Mouse (Mus musculus): ENCODE measurements around the gene Rita1. TPM values are rescaled to one million over a fixed set of nuclear protein-coding genes. Genes with fewer than 3 reads are reported as not detected.

Gene Rita1
- polyA plus RNA-seq, 1 experiment = 13.0 TPM

DNA sequence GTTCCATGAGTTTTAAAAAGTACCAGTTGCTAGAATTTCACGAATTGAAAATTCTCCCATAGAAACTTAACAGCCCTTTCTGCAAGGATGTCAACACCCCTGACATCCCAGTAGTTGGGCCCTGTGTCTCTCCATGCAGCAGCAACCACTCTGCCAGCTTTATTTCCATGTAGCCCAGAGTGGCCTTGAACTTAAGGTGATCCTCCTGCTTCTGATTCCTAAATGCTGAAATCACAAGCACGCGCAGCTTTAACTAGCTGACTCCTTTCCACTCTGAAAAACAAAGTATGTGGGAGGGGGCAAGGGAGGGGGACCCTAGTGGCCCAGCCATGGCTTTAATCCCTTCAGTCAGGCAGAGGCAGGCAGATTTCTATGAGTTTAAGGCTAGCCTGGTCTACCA is 5.1 kb downstream of the Rita1 start:
- Histone ChIP-seq H3K4me3 (ENCODE audit: low read depth, low read length) (no peak overlapping the region), H3K4me1 (ENCODE audit: control insufficient read depth, insufficient read depth, low read length) (peaks cover 3% of the 10 kb centered on the region), H3K36me3 (ENCODE audit: control insufficient read depth, insufficient read depth, low read length, poor library complexity, severe bottlenecking) (no peaks in the 10 kb centered on the region), H3K9me3 (replicated peaks; ENCODE audit: control insufficient read depth, insufficient read depth, low read length, poor library complexity, severe bottlenecking) (no peaks in the 10 kb centered on the region), H3K9ac (ENCODE audit: low read depth, poor library complexity, severe bottlenecking) (no peak overlapping the region), H3K27me3 (ENCODE audit: control insufficient read depth, insufficient read depth, low read length, poor library complexity, severe bottlenecking) (no peaks in the 10 kb centered on the region), H3K27ac (ENCODE audit: insufficient read depth, low read length) (no peak overlapping the region)
- TF ChIP-seq EP300 (IDR thresholded peaks at IDR 0.05; ENCODE audit: insufficient read depth, low read depth, low read length) (no peak), POLR2A (IDR thresholded peaks at IDR 0.05; ENCODE audit: insufficient read depth, low read length) (no peak), CTCF (IDR thresholded peaks at IDR 0.05; ENCODE audit: low read depth, low read length) (no peak)

DNA sequence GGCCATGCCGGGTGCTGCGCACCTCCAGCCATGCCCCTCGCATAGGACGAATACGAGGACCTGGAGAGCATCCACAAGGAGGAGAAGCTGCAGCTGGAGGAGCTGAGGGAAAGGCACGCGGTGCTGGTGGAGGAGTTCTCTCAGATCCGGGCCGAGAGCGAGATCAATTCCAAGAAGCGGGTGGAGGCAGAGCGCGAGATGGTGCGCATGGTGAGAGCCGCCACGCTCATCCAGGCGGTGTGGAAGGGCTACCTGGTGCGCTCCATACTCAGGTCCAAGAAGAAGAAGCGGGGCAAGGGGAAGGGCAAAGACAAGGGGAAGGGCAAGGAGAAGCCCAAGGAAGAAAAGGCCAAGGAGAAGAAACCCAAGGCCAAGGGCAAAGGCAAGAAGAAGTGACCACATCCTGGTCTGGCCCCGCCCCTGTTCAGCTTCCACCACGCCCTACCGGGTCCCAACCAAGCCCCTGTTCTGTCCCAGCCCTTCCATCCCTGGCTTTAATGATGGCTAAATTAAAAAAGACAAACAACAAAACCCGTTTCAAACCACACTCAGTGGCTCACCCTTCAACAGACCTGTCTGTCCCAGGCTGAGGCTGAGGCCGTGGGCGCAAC is 5.7 kb downstream of the Rita1 start:
- peak; percentile 4 for TF ChIP-seq CTCF (IDR thresholded peaks at IDR 0.05; ENCODE audit: low read depth, low read length)
- TF ChIP-seq EP300 (IDR thresholded peaks at IDR 0.05; ENCODE audit: insufficient read depth, low read depth, low read length) = no peak
- peak overlapping the region; percentile 74 for H3K4me3 ChIP-seq (ENCODE audit: low read depth, low read length)
- no peaks in the 10 kb centered on the region for H3K36me3 ChIP-seq (ENCODE audit: control insufficient read depth, insufficient read depth, low read length, poor library complexity, severe bottlenecking)
- 0 out of 2 replicates have a peak overlapping the region, but pooled peaks have one; percentile 11 for H3K9ac ChIP-seq (ENCODE audit: low read depth, poor library complexity, severe bottlenecking)
- no peaks in the 10 kb centered on the region for H3K27me3 ChIP-seq (ENCODE audit: control insufficient read depth, insufficient read depth, low read length, poor library complexity, severe bottlenecking)
- H3K27ac ChIP-seq (ENCODE audit: insufficient read depth, low read length) = no peak overlapping the region
- peaks cover 3% of the 10 kb centered on the region for H3K4me1 ChIP-seq (ENCODE audit: control insufficient read depth, insufficient read depth, low read length)
- no peaks in the 10 kb centered on the region for H3K9me3 ChIP-seq (replicated peaks; ENCODE audit: control insufficient read depth, insufficient read depth, low read length, poor library complexity, severe bottlenecking)

DNA sequence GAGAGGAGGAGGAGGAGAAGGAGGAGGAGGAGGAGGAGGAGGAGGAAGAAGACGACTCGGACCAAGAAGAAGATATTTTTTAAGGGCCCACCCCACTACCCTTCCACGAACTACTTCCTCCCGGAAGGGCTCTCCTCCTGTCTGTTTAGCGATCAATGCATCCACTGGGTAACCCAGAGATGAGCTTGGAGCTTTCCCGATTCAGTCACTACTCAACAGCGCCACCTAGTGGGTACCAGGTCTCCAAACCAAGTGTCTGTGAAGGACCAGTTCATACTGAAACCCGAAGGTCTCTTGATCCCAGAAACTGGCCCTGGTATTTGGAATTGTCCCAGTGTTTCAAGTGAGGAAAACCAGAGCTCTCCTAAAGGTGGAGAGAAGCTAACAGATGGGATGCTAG is 6.7 kb downstream of the Rita1 start:
- H3K27ac ChIP-seq (ENCODE audit: insufficient read depth, low read length) = no peak overlapping the region
- TF ChIP-seq CTCF (IDR thresholded peaks at IDR 0.05; ENCODE audit: low read depth, low read length) (peak; percentile 77), POLR2A (IDR thresholded peaks at IDR 0.05; ENCODE audit: insufficient read depth, low read length) (no peak)
- peak overlapping the region; percentile 74; the same call in 1 of the 2 replicates for H3K4me3 ChIP-seq (ENCODE audit: low read depth, low read length)
- no peaks in the 10 kb centered on the region for H3K9me3 ChIP-seq (replicated peaks; ENCODE audit: control insufficient read depth, insufficient read depth, low read length, poor library complexity, severe bottlenecking)
- no peaks in the 10 kb centered on the region for H3K36me3 ChIP-seq (ENCODE audit: control insufficient read depth, insufficient read depth, low read length, poor library complexity, severe bottlenecking)
- H3K9ac ChIP-seq (ENCODE audit: low read depth, poor library complexity, severe bottlenecking) = peak overlapping the region; percentile 53
- no peaks in the 10 kb centered on the region for H3K27me3 ChIP-seq (ENCODE audit: control insufficient read depth, insufficient read depth, low read length, poor library complexity, severe bottlenecking)
- peaks cover 3% of the 10 kb centered on the region for H3K4me1 ChIP-seq (ENCODE audit: control insufficient read depth, insufficient read depth, low read length)

DNA sequence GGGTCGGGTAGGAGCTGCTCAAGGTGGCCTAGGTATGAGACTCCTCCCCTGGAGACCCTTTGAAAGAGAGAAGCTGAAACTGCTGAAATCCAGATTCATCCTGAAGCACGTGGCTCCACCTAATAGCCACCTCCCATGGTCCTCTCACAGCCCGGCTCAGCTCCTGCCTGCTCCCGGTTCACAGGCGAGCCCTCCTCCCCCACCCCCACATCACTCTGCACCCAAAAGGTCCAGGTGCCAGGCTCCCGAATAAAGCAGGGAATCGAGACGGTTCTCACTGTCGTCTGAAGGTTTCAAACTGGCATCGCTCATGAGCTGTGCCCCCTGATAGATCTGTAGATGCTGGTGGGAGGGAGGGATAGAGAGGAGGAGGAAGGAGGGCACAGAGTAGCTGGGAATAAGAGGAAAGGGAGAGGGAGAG is 7.1 kb downstream of the Rita1 start:
- Histone ChIP-seq H3K36me3 (ENCODE audit: control insufficient read depth, insufficient read depth, low read length, poor library complexity, severe bottlenecking) (no peaks in the 10 kb centered on the region), H3K9ac (ENCODE audit: low read depth, poor library complexity, severe bottlenecking) (peak overlapping the region; percentile 53), H3K9me3 (replicated peaks; ENCODE audit: control insufficient read depth, insufficient read depth, low read length, poor library complexity, severe bottlenecking) (no peaks in the 10 kb centered on the region), H3K4me3 (ENCODE audit: low read depth, low read length) (peak overlapping the region; percentile 66), H3K27ac (ENCODE audit: insufficient read depth, low read length) (peak overlapping the region; percentile 13; the same call in 1 of the 2 replicates), H3K4me1 (ENCODE audit: control insufficient read depth, insufficient read depth, low read length) (peaks cover 3% of the 10 kb centered on the region), H3K27me3 (ENCODE audit: control insufficient read depth, insufficient read depth, low read length, poor library complexity, severe bottlenecking) (no peaks in the 10 kb centered on the region)
- TF ChIP-seq CTCF (IDR thresholded peaks at IDR 0.05; ENCODE audit: low read depth, low read length) (no peak), EP300 (IDR thresholded peaks at IDR 0.05; ENCODE audit: insufficient read depth, low read depth, low read length) (no peak), POLR2A (IDR thresholded peaks at IDR 0.05; ENCODE audit: insufficient read depth, low read length) (no peak)

DNA sequence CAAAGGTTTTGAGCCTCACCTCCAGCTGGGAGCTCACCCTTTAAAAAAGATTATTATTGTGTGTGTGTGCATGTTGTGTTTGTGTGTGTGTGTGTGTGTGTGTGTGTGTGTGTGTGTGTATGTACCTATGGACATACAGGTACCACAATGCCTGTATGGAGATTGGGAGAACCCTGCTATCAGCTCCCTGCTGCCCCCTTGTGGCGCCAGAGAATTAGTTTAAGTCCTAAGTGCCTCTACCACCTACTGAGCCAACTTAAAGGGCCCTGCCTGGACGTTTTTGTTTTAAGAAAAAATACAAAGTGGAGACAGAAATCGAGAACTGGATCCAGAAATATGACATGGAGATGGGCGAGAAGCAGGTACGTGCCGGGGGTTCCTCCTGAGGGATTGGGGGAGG is 7.5 kb downstream of the Rita1 start:
- Histone ChIP-seq H3K4me1 (ENCODE audit: control insufficient read depth, insufficient read depth, low read length) (peaks cover 3% of the 10 kb centered on the region), H3K4me3 (ENCODE audit: low read depth, low read length) (peak overlapping the region; percentile 66), H3K27me3 (ENCODE audit: control insufficient read depth, insufficient read depth, low read length, poor library complexity, severe bottlenecking) (no peaks in the 10 kb centered on the region), H3K9me3 (replicated peaks; ENCODE audit: control insufficient read depth, insufficient read depth, low read length, poor library complexity, severe bottlenecking) (no peaks in the 10 kb centered on the region), H3K9ac (ENCODE audit: low read depth, poor library complexity, severe bottlenecking) (peak overlapping the region; percentile 53), H3K36me3 (ENCODE audit: control insufficient read depth, insufficient read depth, low read length, poor library complexity, severe bottlenecking) (no peaks in the 10 kb centered on the region), H3K27ac (ENCODE audit: insufficient read depth, low read length) (peak overlapping the region; percentile 13; the same call in 1 of the 2 replicates)
- TF ChIP-seq POLR2A (IDR thresholded peaks at IDR 0.05; ENCODE audit: insufficient read depth, low read length) = no peak
- TF ChIP-seq EP300 (IDR thresholded peaks at IDR 0.05; ENCODE audit: insufficient read depth, low read depth, low read length) = no peak
- TF ChIP-seq CTCF (IDR thresholded peaks at IDR 0.05; ENCODE audit: low read depth, low read length) = peak; percentile 73

DNA sequence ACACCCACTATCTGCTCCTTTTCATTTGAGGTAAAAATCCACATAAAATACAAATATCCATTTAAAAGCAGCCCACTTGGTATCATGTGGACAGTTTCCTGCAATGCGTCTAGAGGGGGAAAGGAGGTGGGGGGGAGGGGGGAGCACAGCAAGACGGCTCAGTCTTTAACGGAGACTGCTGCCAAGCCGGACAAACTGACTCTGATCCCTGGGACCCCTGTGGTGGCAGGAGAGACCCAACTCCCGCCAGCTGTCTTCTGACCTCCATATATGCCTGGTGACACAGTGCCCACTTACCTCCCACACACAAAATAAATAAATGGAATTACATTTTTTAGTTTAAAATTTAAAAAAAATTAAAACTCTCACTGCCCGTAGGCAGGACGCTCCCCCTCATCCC is 8.9 kb downstream of the Rita1 start:
- Histone ChIP-seq H3K4me1 (ENCODE audit: control insufficient read depth, insufficient read depth, low read length) (peaks cover 3% of the 10 kb centered on the region), H3K27ac (ENCODE audit: insufficient read depth, low read length) (no peak overlapping the region), H3K36me3 (ENCODE audit: control insufficient read depth, insufficient read depth, low read length, poor library complexity, severe bottlenecking) (no peaks in the 10 kb centered on the region), H3K9ac (ENCODE audit: low read depth, poor library complexity, severe bottlenecking) (no peak overlapping the region), H3K27me3 (ENCODE audit: control insufficient read depth, insufficient read depth, low read length, poor library complexity, severe bottlenecking) (no peaks in the 10 kb centered on the region), H3K9me3 (replicated peaks; ENCODE audit: control insufficient read depth, insufficient read depth, low read length, poor library complexity, severe bottlenecking) (no peaks in the 10 kb centered on the region), H3K4me3 (ENCODE audit: low read depth, low read length) (no peak overlapping the region)
- TF ChIP-seq POLR2A (IDR thresholded peaks at IDR 0.05; ENCODE audit: insufficient read depth, low read length) (no peak), CTCF (IDR thresholded peaks at IDR 0.05; ENCODE audit: low read depth, low read length) (no peak), EP300 (IDR thresholded peaks at IDR 0.05; ENCODE audit: insufficient read depth, low read depth, low read length) (no peak)
